Mouse (Mus musculus): ENCODE measurements around the gene Slc27a1. TPM values are rescaled to one million over a fixed set of nuclear protein-coding genes. Genes with fewer than 3 reads are reported as not detected.
A peak's percentile ranks its signal among the peaks of the same experiment; 100 is the strongest.

The Slc27a1 gene
- polyA plus RNA-seq, 1 experiment from 2014 or later = 59.7 TPM

DNA sequence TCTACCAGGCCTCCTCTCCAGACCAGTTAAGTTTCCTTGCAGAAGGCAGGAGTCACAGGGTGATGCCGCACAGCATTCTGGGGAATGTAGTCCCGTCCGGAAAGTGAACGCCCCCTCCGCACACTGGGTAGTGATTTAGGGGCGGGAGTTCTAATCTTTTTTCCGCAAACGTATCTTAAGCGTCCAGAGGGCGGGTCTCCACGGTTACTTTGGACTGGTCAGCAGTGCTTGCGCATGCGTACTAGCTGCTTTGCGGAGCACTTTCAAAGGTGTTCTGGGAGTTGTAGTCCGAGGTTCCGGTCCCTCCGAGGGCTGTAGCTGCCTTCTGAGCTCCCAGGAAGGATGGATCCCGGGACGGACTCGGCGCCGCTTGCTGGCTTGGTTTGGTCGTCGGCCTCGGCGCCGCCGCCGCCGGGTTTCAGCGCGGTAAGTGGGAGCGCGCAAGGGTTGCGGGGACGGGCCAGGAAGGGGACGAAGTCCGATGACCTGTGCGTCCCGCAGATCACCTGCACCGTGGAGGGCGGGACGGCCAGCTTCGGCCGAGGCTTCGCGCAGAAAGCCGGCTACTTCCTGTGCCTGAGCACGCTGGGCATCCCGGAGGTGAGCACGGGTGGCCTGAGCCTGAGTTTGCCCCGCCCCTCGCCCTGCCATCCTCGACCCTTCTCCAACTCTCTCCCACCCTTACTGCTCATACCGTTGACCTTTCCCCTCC, 25.9 kb upstream of the Slc27a1 start, which contains the start of gene Mvb12a:
Mvb12a (plus strand) TSS at position 291 of the 712 bp plus-strand sequence.
- peaks cover 26% of the 10 kb centered on the region; the same call in 1 of the 2 replicates for H3K36me3 ChIP-seq (ENCODE audit: inconsistent target)
- peak within 1 kb of the TSS; percentile 78 for H3K4me3 ChIP-seq (ENCODE audit: inconsistent target)
- H3K27ac ChIP-seq = peak within 1 kb of the TSS; percentile 65
- WGBS (ENCODE audit: missing documents) = 1% methylated on average over 51 of the region's 55 CpGs
- peaks cover 45% of the 10 kb centered on the region for H3K79me2 ChIP-seq (ENCODE audit: inconsistent target)

DNA sequence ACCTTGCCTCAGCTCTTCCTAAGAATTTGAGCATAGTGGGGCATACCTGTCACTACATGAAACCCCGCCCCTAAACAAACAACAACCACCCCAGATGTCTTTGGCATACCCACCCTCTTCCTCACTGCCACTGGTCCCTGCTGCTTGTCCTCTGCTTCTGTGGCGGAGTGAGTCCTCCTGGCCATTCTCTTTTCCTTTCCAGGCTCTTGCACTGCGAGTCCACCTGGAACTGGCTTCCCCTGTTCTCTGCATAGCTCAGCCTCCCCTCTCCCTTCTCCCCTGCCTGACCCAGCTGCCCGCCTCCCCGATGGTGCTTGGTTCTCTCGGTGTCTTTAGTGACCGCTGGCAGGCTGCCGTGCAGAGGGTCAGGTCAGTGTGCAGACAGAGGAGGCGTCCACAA, 24.9 kb upstream of the Slc27a1 start:
- Histone ChIP-seq H3K27ac (no peak overlapping the region), H3K36me3 (ENCODE audit: inconsistent target) (peaks cover 30% of the 10 kb centered on the region; the same call in 1 of the 2 replicates), H3K79me2 (ENCODE audit: inconsistent target) (peaks cover 36% of the 10 kb centered on the region), H3K4me3 (ENCODE audit: inconsistent target) (peak overlapping the region; percentile 78)
- 84% methylated on average over 8 of the region's 9 CpGs for WGBS (ENCODE audit: missing documents)

DNA sequence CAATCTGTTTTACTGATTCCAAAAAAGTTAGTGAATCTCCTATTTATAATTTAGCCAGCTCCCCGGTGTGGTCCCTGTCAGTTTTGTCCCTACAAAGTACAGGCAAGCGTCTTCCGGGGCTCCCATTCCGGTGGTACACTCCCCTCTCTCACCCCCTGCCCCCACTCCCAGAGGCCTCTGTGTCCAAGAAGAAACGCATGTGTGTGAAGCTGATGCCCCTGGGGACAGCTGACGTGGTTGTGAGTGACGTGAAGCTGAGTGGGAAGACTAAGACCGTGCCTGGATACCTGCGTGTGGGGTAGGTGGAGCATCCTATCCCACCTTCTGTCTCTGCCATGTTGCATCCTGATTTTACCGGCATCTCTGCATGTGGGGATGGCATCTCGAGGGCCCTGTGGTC, 23.6 kb upstream of the Slc27a1 start:
- H3K79me2 ChIP-seq (ENCODE audit: inconsistent target) = peaks cover 27% of the 10 kb centered on the region
- H3K4me3 ChIP-seq (ENCODE audit: inconsistent target) = no peak overlapping the region
- 93% methylated on average over 11 of the region's 11 CpGs for WGBS (ENCODE audit: missing documents)
- H3K36me3 ChIP-seq (ENCODE audit: inconsistent target) = peaks cover 30% of the 10 kb centered on the region; the same call in 1 of the 2 replicates
- H3K27ac ChIP-seq = no peak overlapping the region

DNA sequence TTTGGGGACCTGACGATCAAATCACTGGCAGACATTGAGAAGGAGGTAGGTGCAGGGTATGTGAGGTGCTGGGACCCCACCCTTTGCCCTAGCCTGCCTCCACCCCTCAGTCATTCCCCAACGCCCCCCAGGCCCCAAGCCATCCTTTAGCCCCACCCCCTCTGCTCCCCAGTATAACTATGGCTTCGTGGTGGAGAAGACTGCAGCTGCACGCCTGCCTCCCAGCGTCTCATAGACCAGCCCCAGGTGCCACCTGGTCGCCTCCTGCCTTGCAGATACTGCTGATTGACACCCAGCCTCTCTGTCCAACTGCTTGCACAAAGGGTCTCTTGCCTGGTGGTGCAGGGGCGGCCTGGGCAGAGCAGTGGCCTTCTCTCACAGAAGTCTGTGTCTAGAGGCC, 21.1 kb upstream of the Slc27a1 start:
- no peak overlapping the region for H3K4me3 ChIP-seq (ENCODE audit: inconsistent target)
- peaks cover 27% of the 10 kb centered on the region for H3K79me2 ChIP-seq (ENCODE audit: inconsistent target)
- H3K36me3 ChIP-seq (ENCODE audit: inconsistent target) = peaks cover 30% of the 10 kb centered on the region; the same call in 1 of the 2 replicates
- H3K27ac ChIP-seq = no peak overlapping the region
- WGBS (ENCODE audit: missing documents) = 88% methylated on average over 7 of the region's 7 CpGs

DNA sequence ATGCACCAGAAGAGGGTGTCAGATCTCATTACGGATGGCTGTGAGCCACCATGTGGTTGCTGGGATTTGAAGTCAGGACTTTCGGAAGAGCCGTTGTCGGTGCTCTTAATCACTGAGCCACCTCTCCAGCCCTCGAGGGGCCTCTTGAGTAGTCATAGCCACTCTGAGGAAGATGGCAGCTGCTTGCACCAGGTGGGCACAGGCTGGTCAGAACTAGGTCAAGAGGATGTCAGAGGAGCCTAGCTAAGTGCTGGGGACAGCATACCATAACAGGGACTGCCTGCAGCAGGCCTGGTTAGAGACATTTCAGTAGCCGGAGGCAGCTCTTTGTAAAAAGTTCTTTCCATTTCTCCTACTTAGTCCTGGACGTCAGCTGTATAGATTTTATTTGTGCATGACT, 17.9 kb upstream of the Slc27a1 start:
- Histone ChIP-seq H3K79me2 (ENCODE audit: inconsistent target) (no peaks in the 10 kb centered on the region; the same call in 1 of the 2 replicates), H3K4me3 (ENCODE audit: inconsistent target) (no peak overlapping the region), H3K27ac (no peak overlapping the region), H3K36me3 (ENCODE audit: inconsistent target) (peaks cover 22% of the 10 kb centered on the region; the same call in 1 of the 2 replicates)
- WGBS (ENCODE audit: missing documents) = 86% methylated on average over 7 of the region's 7 CpGs

DNA sequence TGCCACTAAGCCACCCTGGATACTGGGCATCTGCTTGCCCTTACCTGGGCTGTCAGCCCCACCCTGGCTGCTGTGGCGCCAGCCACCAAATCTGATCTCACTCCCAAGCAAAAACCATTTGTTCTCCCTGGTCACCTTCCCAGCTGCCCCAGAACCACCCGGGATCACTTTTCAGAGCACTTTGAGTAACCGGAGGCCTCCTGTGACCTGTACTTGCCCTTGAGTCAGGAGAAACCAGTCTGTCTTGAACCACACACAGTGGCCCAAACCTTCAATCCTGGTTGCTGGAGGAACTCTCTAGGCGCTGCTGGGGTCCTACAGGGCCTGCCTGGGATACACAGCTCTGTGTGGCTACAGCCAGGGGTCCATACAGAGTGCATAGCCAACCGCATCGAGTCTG, 15.9 kb upstream of the Slc27a1 start:
- WGBS (ENCODE audit: missing documents) = 85% methylated on average over 6 of the region's 6 CpGs

DNA sequence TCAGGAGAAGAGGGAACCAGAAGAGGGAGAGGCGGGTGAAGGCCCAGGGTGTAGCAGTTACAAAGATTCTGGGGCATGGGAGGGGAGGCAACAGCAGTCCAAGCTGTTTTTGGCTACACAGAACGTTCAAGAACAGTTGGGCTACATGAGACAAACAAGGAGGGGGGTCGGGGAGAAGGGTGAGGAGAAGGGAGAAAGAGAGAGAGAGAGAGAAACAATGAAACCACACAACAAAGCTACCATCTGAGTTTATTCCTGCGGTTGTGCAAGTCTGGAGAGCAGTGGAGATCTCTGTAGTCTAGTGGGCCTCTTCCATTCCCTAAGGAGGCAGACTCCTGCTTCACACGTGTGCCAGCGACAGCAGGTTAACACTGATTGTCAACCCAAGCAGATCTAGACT, 14.7 kb upstream of the Slc27a1 start:
- Histone ChIP-seq H3K36me3 (ENCODE audit: inconsistent target) (no peaks in the 10 kb centered on the region), H3K27ac (no peak overlapping the region), H3K79me2 (ENCODE audit: inconsistent target) (no peaks in the 10 kb centered on the region), H3K4me3 (ENCODE audit: inconsistent target) (no peak overlapping the region)
- WGBS (ENCODE audit: missing documents) = 74% methylated on average over 6 of the region's 6 CpGs

More for the DNA sequence above, 15.9 kb upstream of the Slc27a1 start:
- no peak overlapping the region for H3K4me3 ChIP-seq (ENCODE audit: inconsistent target)
- H3K79me2 ChIP-seq (ENCODE audit: inconsistent target) = no peaks in the 10 kb centered on the region
- H3K27ac ChIP-seq = no peak overlapping the region
- peaks cover 4% of the 10 kb centered on the region; the same call in 1 of the 2 replicates for H3K36me3 ChIP-seq (ENCODE audit: inconsistent target)

DNA sequence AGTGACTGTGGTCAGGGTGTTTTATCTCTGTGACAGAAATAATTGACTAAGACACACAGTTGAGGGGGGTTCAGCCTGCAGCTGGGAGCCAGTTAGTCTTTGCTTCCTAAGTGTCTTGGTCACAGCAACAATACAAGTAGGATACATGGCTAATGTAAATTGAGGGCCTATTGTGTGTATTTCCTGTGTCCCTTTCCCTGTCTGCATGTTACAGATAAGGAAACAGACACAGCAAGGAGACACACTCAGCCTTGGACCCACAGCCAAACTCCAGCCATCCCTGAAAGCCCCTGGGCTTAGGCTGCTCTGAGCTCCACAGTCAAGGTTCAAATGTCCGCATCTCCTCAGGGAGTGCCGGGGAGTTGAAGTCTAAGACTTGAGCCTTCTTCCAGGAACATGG, 14.0 kb upstream of the Slc27a1 start:
- Histone ChIP-seq H3K79me2 (ENCODE audit: inconsistent target) (no peaks in the 10 kb centered on the region), H3K4me3 (ENCODE audit: inconsistent target) (no peak overlapping the region), H3K36me3 (ENCODE audit: inconsistent target) (no peaks in the 10 kb centered on the region), H3K27ac (no peak overlapping the region)
- WGBS (ENCODE audit: missing documents) = 90% methylated on average over 2 of the region's 2 CpGs

DNA sequence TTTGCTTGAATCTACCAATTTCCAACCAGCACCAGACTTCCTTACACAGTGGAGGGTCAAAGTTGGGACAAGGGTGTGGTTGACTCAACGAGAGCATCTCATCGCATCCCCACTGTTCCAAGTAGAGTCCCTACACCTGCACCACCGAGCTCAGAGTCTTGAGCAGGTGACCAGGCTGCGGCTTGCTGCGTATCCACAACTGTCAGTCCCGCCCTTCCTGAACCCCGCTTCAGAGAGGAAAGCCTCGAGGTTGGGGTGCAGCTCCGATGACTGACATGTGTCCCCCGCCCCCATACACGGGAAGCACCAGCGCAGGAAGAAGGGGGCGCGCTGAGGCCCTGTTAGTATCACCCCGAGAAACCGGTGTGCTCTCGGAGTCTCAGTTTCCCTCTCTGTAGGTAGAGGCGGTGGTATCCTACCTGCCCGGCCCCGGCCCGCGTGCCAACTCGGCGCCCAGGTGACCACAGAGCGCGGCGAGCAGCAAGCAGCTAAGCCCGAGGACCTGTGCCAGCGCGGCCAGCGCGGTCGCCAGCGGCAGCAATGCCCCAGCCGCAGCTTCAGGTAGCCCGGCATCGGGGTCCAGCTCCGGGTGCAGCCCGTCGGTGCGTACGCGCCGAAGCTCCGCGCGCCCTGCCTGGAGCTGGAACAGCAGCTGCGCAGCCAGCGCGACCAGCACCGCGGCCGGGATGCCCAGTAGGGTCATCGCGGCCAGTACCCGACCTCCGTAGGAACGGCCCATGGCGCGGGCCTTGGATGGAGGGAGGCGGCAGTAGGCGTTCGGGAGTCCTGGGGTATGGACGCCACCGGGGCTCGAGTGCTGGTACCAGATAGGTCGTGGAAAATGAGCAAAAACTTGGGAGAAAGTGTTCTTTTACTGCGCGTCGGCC, 10.4 kb upstream of the Slc27a1 start, which contains the start of gene Tmem221:
Tmem221 (minus strand) TSS at position 801 of the 887 bp plus-strand sequence.
- Histone ChIP-seq H3K27ac (no peak within 1 kb of the TSS), H3K4me3 (ENCODE audit: inconsistent target) (peak within 1 kb of the TSS; percentile 35), H3K79me2 (ENCODE audit: inconsistent target) (no peaks in the 10 kb centered on the region), H3K36me3 (ENCODE audit: inconsistent target) (no peaks in the 10 kb centered on the region)
- WGBS (ENCODE audit: missing documents) = 10% methylated on average over 70 of the region's 70 CpGs

DNA sequence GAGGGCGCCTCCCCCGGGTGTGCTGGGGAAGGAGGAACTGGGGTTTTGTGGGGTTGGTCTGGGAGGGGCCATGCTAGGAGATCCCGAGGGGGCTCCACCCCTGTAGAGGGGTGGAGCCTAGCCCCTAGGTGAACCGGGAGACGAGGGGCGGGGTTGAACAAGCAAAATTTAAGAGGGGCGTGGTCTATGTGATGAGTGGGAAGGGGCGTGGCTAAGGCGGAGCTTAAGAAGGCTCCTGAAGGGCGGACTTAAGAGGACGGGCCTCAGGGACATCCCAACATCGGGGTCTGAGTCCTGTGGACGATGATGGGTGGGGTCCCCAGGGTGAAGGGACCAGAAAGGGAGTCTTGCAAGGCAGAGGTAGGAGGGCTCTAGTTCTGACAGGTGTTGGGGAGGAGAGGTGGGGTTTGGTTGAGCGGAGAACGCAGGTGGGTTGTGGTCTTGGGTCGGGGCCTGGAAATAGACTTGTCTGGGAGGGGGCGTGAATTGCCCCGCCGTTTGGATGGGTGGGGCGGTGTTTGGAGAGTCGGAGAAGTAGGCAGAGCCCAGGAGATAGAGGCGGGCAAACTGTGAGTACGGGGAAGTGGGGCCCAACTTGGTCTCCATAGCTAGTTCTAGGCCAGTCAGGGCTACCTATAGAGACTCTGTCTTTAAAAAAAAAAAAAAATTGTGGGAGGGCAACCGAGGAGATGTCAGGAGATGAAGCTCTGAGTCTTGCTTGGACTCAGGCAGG, 9.6 kb upstream of the Slc27a1 start:
- WGBS (ENCODE audit: missing documents) = 11% methylated on average over 22 of the region's 24 CpGs
- Histone ChIP-seq H3K4me3 (ENCODE audit: inconsistent target) (peak overlapping the region; percentile 35), H3K79me2 (ENCODE audit: inconsistent target) (no peaks in the 10 kb centered on the region), H3K27ac (no peak overlapping the region), H3K36me3 (ENCODE audit: inconsistent target) (no peaks in the 10 kb centered on the region)

DNA sequence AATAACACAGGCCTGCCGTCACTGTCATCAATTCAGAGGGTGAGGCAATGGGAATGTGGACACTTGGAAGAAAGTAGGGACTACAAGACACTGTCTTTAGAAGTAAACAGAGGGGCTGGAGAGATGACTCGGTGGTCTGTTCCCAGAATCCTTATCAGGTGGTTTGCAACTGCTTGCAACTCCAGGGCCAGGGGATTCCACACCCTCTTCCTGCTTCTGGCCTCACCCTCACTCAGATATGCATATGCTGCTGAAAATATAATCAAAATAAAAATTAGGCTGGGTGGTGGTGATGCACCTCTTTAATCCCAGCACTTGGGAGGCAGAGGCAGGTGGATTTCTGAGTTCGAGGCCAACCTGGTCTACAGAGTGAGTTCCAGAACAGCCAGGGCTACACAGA, 8.6 kb upstream of the Slc27a1 start:
- no peak overlapping the region for H3K27ac ChIP-seq
- H3K36me3 ChIP-seq (ENCODE audit: inconsistent target) = no peaks in the 10 kb centered on the region
- H3K4me3 ChIP-seq (ENCODE audit: inconsistent target) = no peak overlapping the region
- no peaks in the 10 kb centered on the region for H3K79me2 ChIP-seq (ENCODE audit: inconsistent target)
- WGBS (ENCODE audit: missing documents) = 87% methylated on average over 3 of the region's 3 CpGs

DNA sequence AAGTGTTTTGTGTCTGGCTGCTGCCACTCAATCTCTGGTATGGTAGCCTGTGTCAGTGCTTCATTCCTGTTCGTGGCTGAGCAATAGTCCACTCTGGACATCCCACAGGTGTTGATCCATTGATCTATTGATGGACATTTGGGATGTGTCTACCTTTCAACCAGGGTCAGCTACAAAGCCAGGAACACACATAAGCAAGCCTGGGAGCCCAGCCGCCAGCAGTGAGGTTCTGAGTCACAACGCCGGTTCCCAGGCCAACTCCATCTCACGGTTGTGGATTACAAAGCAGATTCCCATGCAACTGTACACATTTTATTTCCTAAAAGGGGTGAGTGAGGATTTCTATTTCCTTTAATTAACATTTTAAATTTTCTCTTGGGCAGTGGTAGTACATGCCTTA, 7.9 kb upstream of the Slc27a1 start:
- 98% methylated on average over 5 of the region's 5 CpGs for WGBS (ENCODE audit: missing documents)
- H3K27ac ChIP-seq = no peak overlapping the region
- H3K79me2 ChIP-seq (ENCODE audit: inconsistent target) = no peaks in the 10 kb centered on the region
- no peak overlapping the region for H3K4me3 ChIP-seq (ENCODE audit: inconsistent target)
- no peaks in the 10 kb centered on the region for H3K36me3 ChIP-seq (ENCODE audit: inconsistent target)

DNA sequence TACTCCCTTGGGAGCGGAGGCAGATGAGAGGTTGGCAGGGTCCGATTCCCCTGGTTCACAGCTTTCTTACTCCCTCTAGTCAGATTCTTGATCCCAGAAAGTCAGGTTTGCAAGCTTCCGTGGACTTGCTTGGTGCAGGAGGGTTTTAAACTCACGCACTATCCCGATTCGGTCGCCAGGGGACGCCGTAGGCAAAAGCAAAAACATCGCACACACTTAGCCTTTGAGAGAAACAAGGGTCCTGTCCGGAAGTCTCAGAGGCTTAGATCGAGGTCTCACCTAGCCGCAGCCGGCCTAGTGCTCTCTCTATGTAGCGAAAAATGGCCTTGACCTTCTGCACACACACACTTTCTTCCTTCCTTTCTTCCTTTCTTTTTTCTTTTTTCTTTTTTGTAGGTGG, 7.3 kb upstream of the Slc27a1 start:
- WGBS (ENCODE audit: missing documents) = 4% methylated on average over 15 of the region's 15 CpGs
- H3K36me3 ChIP-seq (ENCODE audit: inconsistent target) = no peaks in the 10 kb centered on the region

DNA sequence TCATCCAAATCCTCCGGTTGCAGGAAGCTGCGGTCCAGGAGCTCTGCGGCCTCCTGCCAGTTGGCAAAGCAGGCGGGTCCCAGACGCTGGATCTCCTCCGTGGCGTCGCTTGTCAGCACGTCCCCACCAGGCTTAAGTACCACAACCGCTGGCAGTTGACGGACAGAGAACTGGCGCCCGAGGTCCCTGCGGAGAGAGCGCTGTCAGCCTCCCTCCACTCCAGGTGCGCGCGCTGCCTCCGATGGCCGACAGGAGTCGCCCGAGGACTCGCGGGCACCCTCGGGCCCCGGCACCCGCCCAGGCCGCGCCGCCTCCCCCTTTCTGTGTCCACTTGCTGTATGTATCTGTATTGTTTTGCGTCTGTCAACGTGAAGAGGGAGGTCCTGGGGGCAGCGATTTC, 5.9 kb upstream of the Slc27a1 start:
- Histone ChIP-seq H3K27ac (no peak overlapping the region), H3K4me3 (ENCODE audit: inconsistent target) (no peak overlapping the region), H3K79me2 (ENCODE audit: inconsistent target) (no peaks in the 10 kb centered on the region), H3K36me3 (ENCODE audit: inconsistent target) (no peaks in the 10 kb centered on the region)
- 3% methylated on average over 28 of the region's 33 CpGs for WGBS (ENCODE audit: missing documents)

More for the DNA sequence above, 7.3 kb upstream of the Slc27a1 start:
- H3K4me3 ChIP-seq (ENCODE audit: inconsistent target) = no peak overlapping the region
- no peaks in the 10 kb centered on the region for H3K79me2 ChIP-seq (ENCODE audit: inconsistent target)
- H3K27ac ChIP-seq = no peak overlapping the region

All from macrophage (primary cell).